ENCODE assay signal across 8 mouse cellular contexts in genomic region chr19:6921647-6922567, GRCm38 (mm10). TPM values are rescaled to one million over a fixed set of nuclear protein-coding genes. Genes with fewer than 3 reads are reported as not detected.
DNase-seq lines count a peak whose midpoint lies in the region; ATAC-seq lines count a peak whose summit lies in the region.

Gene Esrra, minus strand, starts transcription at chr19:6921813.

- peak within 1 kb of the TSS; percentile 87 for H3K4me2 ChIP-seq in intestine, embryonic 14.5 days (ENCODE audit: low read length)

- intact Hi-C loops in left cerebral cortex, postnatal 14 days (cut with DNase I) = loop anchor here (5.0 kb wide), 1 partner anchor 55 kb away; the partner anchor contains the start of gene Plcb3

- H3K9me3 ChIP-seq in intestine, embryonic 14.5 days (ENCODE audit: control insufficient read depth, low read length) = no peaks in the 10 kb centered on the region

- peaks cover 20% of the 10 kb centered on the region for H3K4me1 ChIP-seq in intestine, embryonic 14.5 days (replicated peaks; ENCODE audit: control insufficient read depth, insufficient read depth, low read length)

- WGBS in intestine, embryonic 14.5 days = under 1% methylated on average over 61 of the region's 66 CpGs

- H3K27me3 ChIP-seq in intestine, embryonic 14.5 days (replicated peaks; ENCODE audit: control insufficient read depth, insufficient read depth, low read length) = peaks cover 40% of the 10 kb centered on the region

- peak within 1 kb of the TSS; percentile 61 for H3K9ac ChIP-seq in intestine, embryonic 14.5 days (ENCODE audit: low read length)

- peak; percentile 92 for ATAC-seq in intestine, embryonic 14.5 days (replicated peaks; ENCODE audit: low FRiP score, low TSS enrichment, low read depth)

- H3K36me3 ChIP-seq in intestine, embryonic 14.5 days (ENCODE audit: control insufficient read depth, insufficient read depth, low read length) = peaks cover 5% of the 10 kb centered on the region; the same call in 1 of the 2 replicates

- H3K4me3 ChIP-seq in intestine, embryonic 14.5 days (ENCODE audit: low read depth, low read length) = peak within 1 kb of the TSS; percentile 54

- peak; percentile 99 for DNase-seq in adrenal gland, adult 18-20 months (ENCODE audit: low spot score in 2 of 2)
- DNase-seq in embryo, embryonic 11 days = peak; percentile 100
- peak; percentile 100 for DNase-seq in gastrocnemius, postnatal 25 days
- DNase-seq in intestine, embryonic 14.5 days (ENCODE audit: low spot score) = peak; percentile 100
- DNase-seq in left cerebral cortex, postnatal 14 days (ENCODE audit: low spot score in 2 of 2) = peak; percentile 100
- DNase-seq in mesoderm, embryonic 11.5 days (ENCODE audit: low read depth, low spot score) = peak; percentile 100
- peak; percentile 100 for DNase-seq in right cerebral cortex, postnatal 36 days (ENCODE audit: low spot score in 2 of 2)
- peak; percentile 100 for DNase-seq in yolk sac, embryonic 10.5 days (ENCODE audit: low spot score)

- H3K27ac ChIP-seq in intestine, embryonic 14.5 days (ENCODE audit: low read depth) = peak within 1 kb of the TSS; percentile 55

RNA-seq across cellular contexts. Expression of gene Esrra, which starts in this region (rescaled TPM):
- total RNA-seq in adrenal gland, adult 18-20 months (2021) = 10 to 100 TPM; 38.7 to 63.0 TPM
- 10 to 100 TPM; 86.8 to 89.5 TPM for total RNA-seq in gastrocnemius, postnatal 25 days (2021)
- polyA plus RNA-seq in intestine, embryonic 14.5 days (2014; fragmentation: Nextera tagmentation; extraction: Ambion mirVana) = 7.5 and 9.9 TPM in 2 replicates
- 10 to 100 TPM; 56.0 to 60.9 TPM for total RNA-seq in left cerebral cortex, postnatal 14 days (2021)

Comparison
In these comparisons a context has a peak if more than half of its experiments do, and no peak if none do; other contexts are left out.
1. Peak in every context shown above with its lines: DNase-seq, ATAC-seq, H3K4me3 ChIP-seq and H3K27ac ChIP-seq.